Mouse (Mus musculus) lung, postnatal 0 days (tissue): ENCODE data around the gene Zfp961.

ENCODE experiments used
- CTCF ChIP-seq: IDR thresholded peaks from 2 replicates; pipeline ENCODE4 v1.5.1; 2016; ENCODE audit warnings: antibody characterized with exemption, mild to moderate bottlenecking
- EP300 ChIP-seq: IDR thresholded peaks from 2 replicates; pipeline ENCODE4 v1.6.1; 2016; ENCODE audit warnings: antibody characterized with exemption, mild to moderate bottlenecking, control low read depth

DNA sequence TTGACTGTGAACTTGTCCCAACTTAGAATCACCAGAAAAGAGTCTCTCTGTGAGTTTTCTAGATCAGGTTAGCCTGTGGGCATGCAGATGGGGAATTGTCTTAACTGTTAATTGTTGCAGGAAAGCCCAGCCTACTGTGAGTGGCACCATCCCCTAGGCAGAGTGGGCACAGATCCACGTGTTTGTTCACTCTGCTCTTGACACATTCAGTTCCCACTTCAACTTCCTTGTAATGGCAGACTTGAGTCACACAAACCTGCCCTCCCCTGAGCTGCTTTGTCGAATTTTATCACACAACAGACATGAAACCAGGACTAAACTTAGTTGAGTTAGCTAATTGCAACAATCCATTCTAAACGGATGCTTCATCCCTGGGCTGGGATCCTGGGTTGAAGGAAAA lies 49.4 kb downstream of the Zfp961 start:
- TF ChIP-seq CTCF (no peak), EP300 (no peak)
